Mouse (Mus musculus): ENCODE results near the gene Fndc1.

- TF ChIP-seq GATA1 (IDR thresholded peaks at IDR 0.05; ENCODE audit: borderline replicate concordance, low read length) = no peak
- TF ChIP-seq FLI1 (IDR thresholded peaks at IDR 0.05; ENCODE audit: low read length) = no peak
Observed at GRCm38 (mm10) chr17:7870862-7871605, 43.9 kb upstream of the Fndc1 start.

All from megakaryocyte, embryonic 14.5 days (primary cell).